Mouse (Mus musculus): ENCODE measurements around the gene Fam111a.

Gene Fam111a

GRCm38 (mm10) chr19:12564197-12564596 lies 18.7 kb downstream of the Fam111a start:
- DNase-seq: no peak

- DNase-seq: no peak
Measured at GRCm38 (mm10) chr19:12567011-12567410, 21.5 kb downstream of the Fam111a start.

- DNase-seq: no peak
Measured at GRCm38 (mm10) chr19:12570866-12571265, 25.3 kb downstream of the Fam111a start.

GRCm38 (mm10) chr19:12571687-12572086 lies 26.1 kb downstream of the Fam111a start:
- no peak for DNase-seq

GRCm38 (mm10) chr19:12572614-12573265 lies 27.2 kb downstream of the Fam111a start:
- DNase-seq: no peak

- peak; percentile 91 for DNase-seq
Measured at GRCm38 (mm10) chr19:12573266-12574011, 27.9 kb downstream of the Fam111a start.

- peak; percentile 16 for DNase-seq
Measured at GRCm38 (mm10) chr19:12574012-12574407, 28.5 kb downstream of the Fam111a start.

- DNase-seq: no peak
Measured at GRCm38 (mm10) chr19:12575107-12575506, 29.6 kb downstream of the Fam111a start.

GRCm38 (mm10) chr19:12575514-12575913 lies 30.0 kb downstream of the Fam111a start:
- no peak for DNase-seq

GRCm38 (mm10) chr19:12576639-12577038 lies 31.1 kb downstream of the Fam111a start:
- no peak for DNase-seq

GRCm38 (mm10) chr19:12585310-12585709 lies 39.8 kb downstream of the Fam111a start:
- no peak for DNase-seq

GRCm38 (mm10) chr19:12591908-12592307 lies 46.4 kb downstream of the Fam111a start:
- DNase-seq: peak; percentile 82

GRCm38 (mm10) chr19:12595135-12595529 lies 49.6 kb downstream of the Fam111a start:
- no peak for DNase-seq

GRCm38 (mm10) chr19:12595530-12596289 lies 50.2 kb downstream of the Fam111a start:
- DNase-seq: peak; percentile 86

- DNase-seq: no peak
Measured at GRCm38 (mm10) chr19:12596290-12597072, 50.9 kb downstream of the Fam111a start.

- DNase-seq: peak; percentile 61
Measured at GRCm38 (mm10) chr19:12597073-12597405, 51.5 kb downstream of the Fam111a start.

GRCm38 (mm10) chr19:12598674-12599073 lies 53.1 kb downstream of the Fam111a start:
- DNase-seq: no peak

GRCm38 (mm10) chr19:12599674-12600073 lies 54.1 kb downstream of the Fam111a start, which contains the start of gene Gm4952:
Gene Gm4952, plus strand, starts transcription at chr19:12599974.
- no peak for DNase-seq

GRCm38 (mm10) chr19:12600684-12601480 lies 55.3 kb downstream of the Fam111a start:
- no peak for DNase-seq

GRCm38 (mm10) chr19:12608336-12608735 lies 62.8 kb downstream of the Fam111a start:
- peak; percentile 74 for DNase-seq

GRCm38 (mm10) chr19:12613646-12614045 lies 68.1 kb downstream of the Fam111a start:
- DNase-seq: no peak

- DNase-seq: peak; percentile 53
Measured at GRCm38 (mm10) chr19:12633176-12633575, 87.6 kb downstream of the Fam111a start, which contains the start of gene Glyat. Gene Glyat, plus strand, starts transcription at chr19:12633308.

All from kidney, postnatal 14 days (tissue).